Mouse (Mus musculus) ES-E14 (cell line): Measurements from ENCODE around the gene Oxnad1. TPM values are rescaled to one million over a fixed set of nuclear protein-coding genes. Genes with fewer than 3 reads are reported as not detected.
"Not testable (repeated sequence)": the region's sequence is repeated elsewhere in the genome, so short reads cannot be mapped to it uniquely, and the experiment has no call there.

Experiments
- DNase-seq: peaks from one replicate; pipeline ENCODE4 v3.0.0-alpha.2; 2013; ENCODE audit warnings: low read depth, low spot score
- H3K27ac ChIP-seq: 2 replicates; pipeline ENCODE4 v1.5.1; 2012; ENCODE audit warnings: low read depth, mild to moderate bottlenecking, low read length, moderate library complexity, mixed read lengths; ENCODE audit not compliant: poor library complexity, insufficient read depth, severe bottlenecking
- H3K36me3 ChIP-seq: 2 replicates; pipeline ENCODE4 v1.6.1; 2012; ENCODE audit warnings: mild to moderate bottlenecking, low read length, moderate library complexity, mixed read lengths; ENCODE audit not compliant: control insufficient read depth, poor library complexity, insufficient read depth, severe bottlenecking
- H3K4me1 ChIP-seq, 2 experiments: fragments of 150-350 bp in 1 of 2; sonication (generic) in 1 of 2; 2 replicates each; pipeline ENCODE4 v1.6.1; 2012; ENCODE audit warnings: low read length in 2 of 2, mild to moderate bottlenecking in 1 of 2, mixed read lengths in 1 of 2; ENCODE audit not compliant: control insufficient read depth in 2 of 2, insufficient read depth in 2 of 2, poor library complexity in 1 of 2
- H3K4me3 ChIP-seq, 2 experiments: fragments of 150-350 bp in 1 of 2; sonication (generic) in 1 of 2; 2 replicates each; pipeline ENCODE4 v1.5.1; 2012; ENCODE audit warnings: low read length in 2 of 2, low read depth in 1 of 2, mild to moderate bottlenecking in 1 of 2, mixed read lengths in 1 of 2; ENCODE audit not compliant: insufficient read depth in 1 of 2, poor library complexity in 1 of 2, severe bottlenecking in 1 of 2
- H3K9ac ChIP-seq: 2 replicates; pipeline ENCODE4 v1.6.1; 2012; ENCODE audit warnings: low read depth, mild to moderate bottlenecking, low read length, mixed read lengths; ENCODE audit not compliant: poor library complexity, insufficient read depth, severe bottlenecking
- H3K9me3 ChIP-seq: fragments of 150-350 bp; sonication (generic); 2 replicates; pipeline ENCODE4 v1.6.1; 2012; ENCODE audit warnings: low read depth, mild to moderate bottlenecking, low read length; ENCODE audit not compliant: control insufficient read depth, insufficient read depth
- CHD2 ChIP-seq: IDR thresholded peaks from 2 replicates; pipeline ENCODE4 v1.6.1; 2014; ENCODE audit warnings: mild to moderate bottlenecking, low read depth, low read length, inconsistent platforms
- HCFC1 ChIP-seq: IDR thresholded peaks from 2 replicates; pipeline ENCODE4 v1.6.1; 2012; ENCODE audit warnings: low read length, inconsistent platforms, borderline replicate concordance; ENCODE audit not compliant: insufficient read depth
- MAFK ChIP-seq: IDR thresholded peaks from 2 replicates; pipeline ENCODE4 v1.6.1; 2014; ENCODE audit warnings: mild to moderate bottlenecking, low read depth, low read length, inconsistent platforms; ENCODE audit not compliant: insufficient read depth
- ZC3H11A ChIP-seq: IDR thresholded peaks from 2 replicates; pipeline ENCODE4 v1.6.1; 2012; ENCODE audit warnings: low read depth, mild to moderate bottlenecking, inconsistent platforms, low read length, borderline replicate concordance
- ZNF384 ChIP-seq: IDR thresholded peaks from 2 replicates; pipeline ENCODE4 v1.6.1; 2012; ENCODE audit warnings: low read depth, low read length, inconsistent platforms
- in situ Hi-C, 2 experiments: fragments of 600-800 bp; cut with MboI; formaldehyde crosslinking; loops; one replicate each; pipeline ENCODE4 v1.15.1; 2025; ENCODE audit warnings: low sequenced_read_pairs in 2 of 2, inconsistent platforms in 1 of 2; ENCODE audit not compliant: unreplicated experiment in 2 of 2
- total RNA-seq: library from RNA; depleted of rRNA; stranded (reverse); fragments of 300-350 nt; gene quantifications from 2 replicates; pipeline ENCODE4 v1.2.3, GENCODE M21; 2012

The Oxnad1 gene
- total RNA-seq, 1 experiment = 44.0 TPM

- Histone ChIP-seq H3K4me3 (no peak overlapping the region), H3K9me3 (no peaks in the 10 kb centered on the region), H3K27ac (peak overlapping the region; percentile 68; the same call in 1 of the 2 replicates), H3K36me3 (peaks cover 8% of the 10 kb centered on the region; the same call in 1 of the 2 replicates), H3K4me1 (peaks cover 0 to 23% of the 10 kb centered on the region in 2 experiments; a peak in 3 of 4 replicates), H3K9ac (no peak overlapping the region)
- in situ Hi-C loops = no loop called here
- TF ChIP-seq CHD2 = no peak
- no peak for TF ChIP-seq ZNF384
- no peak for TF ChIP-seq HCFC1
- TF ChIP-seq ZC3H11A = no peak
- TF ChIP-seq MAFK = no peak
- DNase-seq = no peak
These were observed 21.7 kb downstream of the Oxnad1 start for GRCm38 (mm10) chr14:32106911-32107310.

GRCm38 (mm10) chr14:32112124-32112523 is 26.9 kb downstream of the Oxnad1 start:
- in situ Hi-C loops, H3K9me3 ChIP-seq, H3K4me1 ChIP-seq, H3K36me3 ChIP-seq, H3K27ac ChIP-seq, DNase-seq: not testable (repeated sequence)
- Histone ChIP-seq H3K4me3 (0 out of 4 replicates have a peak overlapping the region, but pooled peaks of 1 of the 2 experiments have one; percentile 2), H3K9ac (peak overlapping the region; percentile 28; the same call in 1 of the 2 replicates)

- TF ChIP-seq CHD2 (no peak), MAFK (no peak), ZNF384 (no peak), HCFC1 (no peak), ZC3H11A (no peak)
- Histone ChIP-seq H3K27ac (no peak overlapping the region; the same call in 1 of the 2 replicates), H3K36me3 (no peaks in the 10 kb centered on the region), H3K4me3 (no peak overlapping the region), H3K9me3 (no peaks in the 10 kb centered on the region), H3K9ac (0 out of 2 replicates have a peak overlapping the region, but pooled peaks have one; percentile 23), H3K4me1 (peaks cover 6 to 15% of the 10 kb centered on the region in 2 experiments)
- in situ Hi-C loops = no loop called here
- DNase-seq = no peak
These were observed 36.1 kb downstream of the Oxnad1 start for GRCm38 (mm10) chr14:32120940-32121919.

GRCm38 (mm10) chr14:32121920-32122315 is 36.7 kb downstream of the Oxnad1 start:
- no peaks in the 10 kb centered on the region for H3K36me3 ChIP-seq
- in situ Hi-C loops = no loop called here
- peak; percentile 72 for DNase-seq
- no peak overlapping the region for H3K9ac ChIP-seq
- peaks cover 6 to 19% of the 10 kb centered on the region in 2 experiments for H3K4me1 ChIP-seq
- H3K4me3 ChIP-seq = no peak overlapping the region
- no peak overlapping the region; the same call in 1 of the 2 replicates for H3K27ac ChIP-seq
- TF ChIP-seq CHD2 (no peak), MAFK (no peak), ZC3H11A (peak; percentile 25; the same call in 1 of the 2 replicates), HCFC1 (no peak), ZNF384 (no peak)
- no peaks in the 10 kb centered on the region for H3K9me3 ChIP-seq
